Mouse (Mus musculus): ENCODE measurements around the gene P2ry10.
"Not testable (repeated sequence)": the region's sequence is repeated elsewhere in the genome, so short reads cannot be mapped to it uniquely, and the experiment has no call there.

The P2ry10 gene

GRCm38 (mm10) chrX:107088177-107088576, at the start of gene P2ry10:
Gene P2ry10 (plus strand): TSS chrX:107088492.
- no peak for DNase-seq (ENCODE audit: low spot score in 2 of 2)

DNA sequence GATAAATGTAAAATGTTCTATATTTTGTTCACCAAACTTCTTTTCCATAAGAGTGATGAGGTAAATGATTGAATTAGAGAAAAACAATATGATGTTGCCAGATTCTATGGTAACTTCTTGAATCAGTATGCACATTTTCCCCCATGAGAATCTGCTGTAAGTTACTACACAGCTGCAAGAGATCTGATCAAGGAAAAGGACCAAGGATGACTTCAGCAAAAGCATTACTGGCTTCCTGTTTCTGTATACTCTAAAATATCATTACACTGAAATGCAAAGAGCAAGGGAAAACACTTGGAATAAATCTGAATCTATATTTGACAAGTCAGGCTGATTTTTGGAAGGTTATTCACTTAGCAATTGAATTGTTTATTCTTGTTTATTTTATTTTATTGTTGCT, 49.1 kb upstream of the P2ry10 start:
- DNase-seq (ENCODE audit: low spot score in 2 of 2), result no peak

- no peak for DNase-seq (ENCODE audit: low spot score in 2 of 2)
These were observed 48.7 kb upstream of the P2ry10 start for GRCm38 (mm10) chrX:107039635-107040034.

- DNase-seq (ENCODE audit: low spot score in 2 of 2), result no peak
These were observed 45.9 kb upstream of the P2ry10 start for GRCm38 (mm10) chrX:107042367-107042766.

DNA sequence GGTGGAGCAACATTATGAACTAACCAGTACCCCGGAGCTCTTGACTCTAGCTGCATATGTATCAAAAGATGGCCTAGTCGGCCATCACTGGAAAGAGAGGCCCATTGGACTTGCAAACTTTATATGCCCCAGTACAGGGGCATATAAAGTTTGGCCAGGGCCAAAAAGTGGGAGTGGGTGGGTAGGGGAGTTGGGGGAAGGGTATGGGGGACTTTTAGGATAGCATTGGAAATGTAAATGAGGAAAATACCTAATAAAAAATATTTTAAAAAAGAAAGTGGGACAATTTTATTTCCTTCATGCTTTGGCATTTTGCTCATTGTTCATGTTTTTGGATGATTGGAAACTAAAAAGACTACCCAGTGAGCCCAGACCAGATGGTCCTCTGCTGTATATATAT, 4.9 kb upstream of the P2ry10 start:
- not testable (repeated sequence) for DNase-seq (ENCODE audit: low spot score in 2 of 2)

- no peak for DNase-seq (ENCODE audit: low spot score in 2 of 2)
These were observed 4.0 kb upstream of the P2ry10 start for GRCm38 (mm10) chrX:107084320-107084719.

- no peak for DNase-seq (ENCODE audit: low spot score in 2 of 2)
These were observed 839 bp downstream of the P2ry10 start for GRCm38 (mm10) chrX:107089131-107089530.

- DNase-seq (ENCODE audit: low spot score in 2 of 2), result no peak
These were observed 1.6 kb downstream of the P2ry10 start for GRCm38 (mm10) chrX:107089930-107090329.

- DNase-seq (ENCODE audit: low spot score in 2 of 2), result no peak
These were observed 7.3 kb downstream of the P2ry10 start for GRCm38 (mm10) chrX:107095633-107096032.

- no peak for DNase-seq (ENCODE audit: low spot score in 2 of 2)
These were observed 28.0 kb downstream of the P2ry10 start for GRCm38 (mm10) chrX:107116333-107116732.

DNA sequence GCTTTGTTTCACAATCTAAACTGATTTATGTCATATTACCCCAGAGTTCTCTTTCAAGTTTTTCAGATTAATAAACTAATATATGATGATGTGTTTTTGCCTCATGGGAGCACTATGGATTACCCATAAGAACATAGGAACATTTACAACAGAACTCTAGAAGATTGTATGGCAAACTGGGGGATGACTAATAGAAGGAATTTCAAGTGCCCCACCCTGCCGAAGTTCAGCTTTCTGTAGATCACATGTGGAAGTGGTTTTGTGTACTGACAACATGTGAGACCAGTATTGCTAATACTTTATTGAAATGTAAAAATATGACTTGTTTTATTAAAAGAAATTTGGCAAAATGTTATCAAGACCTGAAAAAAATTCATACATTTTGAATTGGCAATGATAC, 28.7 kb downstream of the P2ry10 start:
- no peak for DNase-seq (ENCODE audit: low spot score in 2 of 2)

- DNase-seq (ENCODE audit: low spot score in 2 of 2), result no peak
These were observed 54.9 kb downstream of the P2ry10 start for GRCm38 (mm10) chrX:107143184-107143583.

- DNase-seq (ENCODE audit: low spot score in 2 of 2), result no peak
These were observed 55.6 kb downstream of the P2ry10 start for GRCm38 (mm10) chrX:107143930-107144329.

DNA sequence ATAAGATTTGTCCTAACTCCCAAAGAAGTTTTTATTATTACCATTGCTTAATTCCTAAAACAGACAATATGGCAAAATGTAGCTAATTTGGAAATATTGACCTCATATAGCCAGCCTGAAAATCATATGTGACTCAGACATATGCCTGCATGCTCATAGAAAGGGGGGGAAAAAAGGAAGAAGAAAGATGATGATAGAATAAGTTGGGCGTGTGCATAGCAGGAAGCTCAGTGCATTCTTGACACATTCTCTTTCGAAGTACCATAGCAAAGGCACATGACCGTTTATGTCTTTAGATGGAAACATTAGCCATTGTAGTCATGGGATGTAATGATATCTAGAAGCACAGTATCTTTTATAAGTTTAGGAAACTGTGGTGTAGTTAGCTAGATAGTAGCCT, 60.4 kb downstream of the P2ry10 start, which contains the start of gene P2ry10b:
TSS of gene P2ry10b (plus strand) at position 247 of the 400 bp plus-strand sequence.
- no peak for DNase-seq (ENCODE audit: low spot score in 2 of 2)

DNA sequence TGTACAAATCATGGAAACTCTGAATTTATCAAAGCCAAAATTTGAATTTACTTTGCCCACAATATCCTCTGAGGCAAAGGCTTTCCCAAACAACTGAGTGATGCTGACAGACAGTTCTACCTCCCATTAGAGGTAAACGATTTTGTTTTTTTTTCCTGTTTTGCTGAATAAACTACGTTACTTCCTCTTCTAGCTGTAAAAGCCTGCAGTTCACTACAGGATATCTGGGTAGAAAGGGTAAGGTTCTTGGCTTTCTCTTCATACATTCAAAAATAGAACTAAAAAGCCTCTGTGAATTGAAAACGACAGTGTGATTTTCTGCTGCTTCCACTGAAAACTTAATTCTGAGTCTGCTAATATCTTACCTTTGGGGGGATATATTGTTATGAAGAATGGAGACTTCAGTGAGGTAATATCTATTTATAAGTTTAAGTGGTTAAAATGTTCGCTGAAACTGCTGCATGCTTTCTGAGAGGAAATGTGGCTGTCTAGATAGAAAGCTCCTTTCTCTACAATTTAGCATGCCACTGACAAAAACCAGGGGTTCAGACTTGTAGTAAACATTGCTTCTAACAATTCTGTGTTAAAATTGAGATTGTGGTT, 61.2 kb downstream of the P2ry10 start:
- DNase-seq (ENCODE audit: low spot score in 2 of 2), result no peak

DNA sequence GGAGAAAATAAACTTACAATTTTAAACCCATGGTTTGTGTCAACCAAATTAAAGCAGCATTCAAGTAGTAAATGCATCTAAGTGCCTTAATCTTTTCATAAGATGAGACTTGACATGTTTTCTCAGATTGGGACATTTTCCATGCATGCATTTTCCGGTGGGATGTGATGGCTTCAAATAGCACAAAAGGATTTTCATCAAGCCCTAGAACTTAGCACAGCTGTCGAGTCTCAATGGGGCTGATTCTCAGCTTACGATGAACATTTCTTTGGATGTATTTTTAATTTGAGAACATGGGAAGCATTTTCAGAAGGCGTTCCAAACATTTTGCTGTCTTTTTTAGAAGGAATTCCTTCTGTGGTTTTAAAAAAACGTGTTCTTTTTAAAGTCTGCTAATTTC, 61.7 kb downstream of the P2ry10 start:
- no peak for DNase-seq (ENCODE audit: low spot score in 2 of 2)

DNA sequence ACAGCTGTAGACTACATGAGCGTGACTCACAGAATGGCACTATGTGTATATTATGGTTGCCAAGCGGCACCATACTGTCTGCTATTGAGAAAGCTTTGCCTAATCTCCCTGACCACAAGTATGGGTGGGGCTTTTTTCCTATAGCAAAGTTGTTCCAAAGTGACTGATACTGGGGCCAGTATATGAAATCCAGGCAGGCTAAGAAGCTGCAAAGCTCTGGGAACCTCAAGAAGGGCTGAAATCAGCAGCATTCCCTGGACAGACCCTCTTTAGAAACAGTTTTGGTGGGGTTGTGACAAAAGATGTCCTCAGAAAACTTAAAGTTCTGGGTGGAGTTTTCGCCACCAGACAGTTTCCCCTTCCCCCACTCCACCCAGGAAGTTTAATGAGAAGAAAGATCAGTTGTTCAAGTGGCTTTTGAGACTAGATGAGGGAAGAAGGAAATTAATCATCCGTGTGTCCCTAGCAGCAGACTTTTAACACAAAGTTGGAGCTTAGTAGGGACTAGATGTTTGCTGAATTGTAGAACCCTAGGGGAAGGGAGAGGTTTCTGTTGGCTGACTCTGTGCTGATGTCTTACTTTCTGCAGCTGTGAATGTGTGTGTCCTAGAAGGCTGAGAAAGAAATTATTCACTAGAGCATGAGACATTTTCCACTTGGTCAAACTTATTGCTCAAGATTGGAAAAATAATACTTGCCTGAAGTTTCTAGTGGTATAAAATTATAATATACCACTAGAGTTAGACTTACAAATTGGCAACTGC, 62.6 kb downstream of the P2ry10 start:
- DNase-seq (ENCODE audit: low spot score in 2 of 2), result no peak
